Mouse (Mus musculus): ENCODE results near the gene Mgll. TPM values are rescaled to one million over a fixed set of nuclear protein-coding genes. Genes with fewer than 3 reads are reported as not detected.

The Mgll gene
- polyA plus RNA-seq (2011; ENCODE audit: insufficient read depth, insufficient read length, low replicate concordance, missing spikeins), result 55.1 and 57.9 TPM in 2 replicates

DNA sequence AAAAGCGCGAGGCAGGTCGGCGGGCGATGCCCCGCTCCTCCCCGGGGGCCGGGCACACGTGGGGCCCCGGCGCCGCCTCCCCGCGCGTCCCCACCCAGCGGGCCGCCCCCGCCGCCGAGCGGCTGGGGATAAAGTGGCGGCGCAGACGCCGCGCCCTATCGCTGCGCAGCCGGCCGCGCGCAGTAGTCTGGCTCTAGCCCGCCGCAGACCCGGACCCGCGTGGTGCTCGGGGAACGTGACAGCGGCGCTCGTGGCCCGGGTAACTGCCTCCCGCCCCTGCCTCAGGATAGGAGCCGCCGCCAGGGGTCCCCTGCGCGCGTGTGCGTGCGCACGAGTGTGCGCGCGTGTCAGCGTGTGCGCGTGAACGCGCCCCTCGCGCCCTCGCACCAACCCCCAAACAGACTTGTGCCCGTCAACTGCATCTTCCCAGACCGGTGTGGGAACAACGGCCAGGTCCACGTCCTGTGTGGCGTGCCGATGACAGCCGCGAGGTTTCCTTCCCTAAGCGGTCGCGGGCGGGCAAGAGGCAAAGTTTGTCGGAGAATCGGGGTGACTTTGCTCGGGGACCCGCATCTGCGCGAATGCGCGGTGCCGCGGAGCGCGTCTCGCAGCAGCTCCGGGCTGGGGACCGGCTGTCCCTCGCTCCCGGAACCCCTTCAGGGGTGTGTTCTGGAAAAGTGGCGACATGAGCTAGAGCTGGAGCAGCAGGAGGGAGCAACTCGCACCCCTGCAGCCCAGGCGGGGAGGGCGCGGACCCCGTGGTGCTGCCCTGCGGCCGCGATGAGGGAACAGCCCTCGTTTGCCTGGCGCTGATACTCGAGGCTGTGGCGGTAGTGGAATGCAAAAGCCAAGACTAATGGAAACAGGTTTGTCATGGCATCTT lies at the start of gene Mgll:
Gene Mgll (plus strand): TSS at position 100 of the 883 bp plus-strand sequence.
- peak; percentile 72; the same call in 1 of the 2 replicates for TF ChIP-seq POLR2A (IDR thresholded peaks at IDR 0.05; ENCODE audit: borderline replicate concordance, control insufficient read depth, low read depth, low read length)
- TF ChIP-seq CTCF (IDR thresholded peaks at IDR 0.05; ENCODE audit: control insufficient read depth, insufficient read depth, low read length), result peak; percentile 18; the same call in 1 of the 2 replicates
- peak within 1 kb of the TSS; percentile 83 for H3K27ac ChIP-seq (ENCODE audit: control insufficient read depth, insufficient read depth, low read depth, low read length, poor library complexity)
- peaks cover 9% of the 10 kb centered on the region for H3K4me1 ChIP-seq (ENCODE audit: control insufficient read depth, insufficient read depth, low read length)
- peak within 1 kb of the TSS; percentile 96 for H3K4me3 ChIP-seq (replicated peaks; ENCODE audit: control insufficient read depth, low read depth, low read length)
- under 1% methylated on average over 105 of the region's 105 CpGs for WGBS

DNA sequence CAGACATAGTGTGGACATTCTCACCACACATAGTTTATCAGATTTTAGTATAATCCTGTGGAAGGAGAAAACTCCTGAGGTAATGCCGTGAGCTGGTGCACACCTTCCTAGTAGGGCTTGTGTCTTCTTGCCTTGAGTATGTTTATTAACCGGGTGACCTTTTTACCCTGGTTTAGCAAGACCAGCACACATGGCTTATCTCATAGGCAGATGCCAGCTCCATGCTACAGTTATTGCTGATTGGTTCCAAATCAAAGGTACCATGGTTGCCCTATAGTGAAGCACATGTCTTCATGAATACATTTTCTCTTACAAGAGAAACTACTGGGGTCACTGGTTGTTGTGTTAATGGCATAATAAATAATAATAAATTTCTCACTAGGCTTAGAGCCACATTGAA lies 48.4 kb upstream of the Mgll start:
- H3K4me3 ChIP-seq (replicated peaks; ENCODE audit: control insufficient read depth, low read depth, low read length), result no peak overlapping the region
- 81% methylated on average over 2 of the region's 2 CpGs for whole genome bisulfite sequencing
- TF ChIP-seq POLR2A (IDR thresholded peaks at IDR 0.05; ENCODE audit: borderline replicate concordance, control insufficient read depth, low read depth, low read length) (no peak), CTCF (IDR thresholded peaks at IDR 0.05; ENCODE audit: control insufficient read depth, insufficient read depth, low read length) (no peak)
- H3K27ac ChIP-seq (ENCODE audit: control insufficient read depth, insufficient read depth, low read depth, low read length, poor library complexity), result no peak overlapping the region
- peaks cover 1% of the 10 kb centered on the region; the same call in 1 of the 2 replicates for H3K4me1 ChIP-seq (ENCODE audit: control insufficient read depth, insufficient read depth, low read length)

DNA sequence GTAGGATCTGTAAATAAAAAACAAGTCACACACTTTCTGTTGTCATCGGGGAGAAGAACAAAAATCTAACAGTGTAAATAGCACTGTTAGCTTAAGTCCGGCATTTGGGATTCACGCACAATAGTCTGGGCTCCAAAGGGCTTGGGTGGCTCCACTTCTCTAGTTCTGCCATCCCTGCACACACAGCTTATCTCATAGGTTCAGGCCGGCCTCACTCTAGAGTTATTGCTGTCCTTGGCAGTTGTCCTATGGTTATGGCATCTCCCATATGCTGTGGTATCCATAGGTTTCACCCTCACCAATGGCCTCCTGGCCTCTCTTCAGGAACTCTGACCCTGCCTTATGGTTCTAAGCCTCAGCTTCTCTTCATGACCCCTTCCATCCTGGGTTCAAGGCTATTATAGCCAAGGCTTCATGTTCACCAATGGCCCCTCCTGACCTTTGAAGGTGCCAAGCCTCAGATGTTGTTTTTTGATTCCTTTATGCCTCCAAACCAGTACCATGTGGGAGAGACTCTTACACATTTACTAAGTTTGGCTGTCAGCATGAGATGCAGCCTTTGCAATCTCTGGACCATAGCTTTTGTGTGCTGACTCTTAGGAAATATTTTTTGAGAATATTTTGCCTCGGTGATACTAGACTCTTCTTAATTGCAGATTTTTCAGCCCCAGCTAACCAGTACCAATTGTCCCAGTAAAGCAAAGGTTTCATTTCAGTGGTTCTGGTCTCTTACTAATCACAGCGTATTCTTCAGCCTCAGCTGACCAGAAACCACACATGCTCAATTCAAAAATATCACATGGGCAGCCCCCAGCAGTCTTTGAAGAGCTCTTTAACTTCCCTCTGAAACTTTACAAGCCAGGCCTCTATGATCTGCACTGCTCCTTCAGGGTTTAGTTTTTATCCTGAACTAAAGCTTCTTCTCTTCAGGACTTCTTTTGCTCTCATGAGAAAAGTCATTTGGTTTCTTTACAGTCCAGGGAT lies 47.2 kb upstream of the Mgll start:
- Histone ChIP-seq H3K27ac (ENCODE audit: control insufficient read depth, insufficient read depth, low read depth, low read length, poor library complexity) (no peak overlapping the region; the same call in 1 of the 2 replicates), H3K4me1 (ENCODE audit: control insufficient read depth, insufficient read depth, low read length) (peaks cover 1% of the 10 kb centered on the region; the same call in 1 of the 2 replicates), H3K4me3 (replicated peaks; ENCODE audit: control insufficient read depth, low read depth, low read length) (no peak overlapping the region)
- TF ChIP-seq POLR2A (IDR thresholded peaks at IDR 0.05; ENCODE audit: borderline replicate concordance, control insufficient read depth, low read depth, low read length) (no peak), CTCF (IDR thresholded peaks at IDR 0.05; ENCODE audit: control insufficient read depth, insufficient read depth, low read length) (no peak)
- 84% methylated on average over 6 of the region's 6 CpGs for WGBS

DNA sequence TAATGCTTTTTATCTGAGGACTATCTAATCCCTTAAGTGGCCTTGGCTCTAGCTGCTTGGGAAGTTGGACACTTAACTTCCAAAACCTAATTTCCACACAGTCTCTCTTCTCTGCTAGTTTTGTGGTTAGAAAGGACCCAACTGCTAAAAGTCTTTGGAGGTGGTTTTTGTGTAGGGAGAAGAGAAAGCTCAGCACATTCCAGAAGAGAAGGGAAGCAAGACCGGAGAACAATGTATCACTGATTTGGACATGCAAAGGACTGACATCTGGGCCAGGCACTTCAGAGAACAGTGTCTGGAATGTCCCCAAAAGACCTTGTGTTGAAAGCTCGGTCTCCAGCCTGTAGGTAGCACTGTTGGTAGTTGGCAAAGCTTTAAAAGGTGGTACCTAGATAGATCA lies 46.5 kb upstream of the Mgll start:
- TF ChIP-seq CTCF (IDR thresholded peaks at IDR 0.05; ENCODE audit: control insufficient read depth, insufficient read depth, low read length), result no peak
- no peak for TF ChIP-seq POLR2A (IDR thresholded peaks at IDR 0.05; ENCODE audit: borderline replicate concordance, control insufficient read depth, low read depth, low read length)
- Histone ChIP-seq H3K4me1 (ENCODE audit: control insufficient read depth, insufficient read depth, low read length) (peaks cover 1% of the 10 kb centered on the region; the same call in 1 of the 2 replicates), H3K4me3 (replicated peaks; ENCODE audit: control insufficient read depth, low read depth, low read length) (no peak overlapping the region), H3K27ac (ENCODE audit: control insufficient read depth, insufficient read depth, low read depth, low read length, poor library complexity) (no peak overlapping the region)
- 71% methylated on average over 2 of the region's 2 CpGs for WGBS

DNA sequence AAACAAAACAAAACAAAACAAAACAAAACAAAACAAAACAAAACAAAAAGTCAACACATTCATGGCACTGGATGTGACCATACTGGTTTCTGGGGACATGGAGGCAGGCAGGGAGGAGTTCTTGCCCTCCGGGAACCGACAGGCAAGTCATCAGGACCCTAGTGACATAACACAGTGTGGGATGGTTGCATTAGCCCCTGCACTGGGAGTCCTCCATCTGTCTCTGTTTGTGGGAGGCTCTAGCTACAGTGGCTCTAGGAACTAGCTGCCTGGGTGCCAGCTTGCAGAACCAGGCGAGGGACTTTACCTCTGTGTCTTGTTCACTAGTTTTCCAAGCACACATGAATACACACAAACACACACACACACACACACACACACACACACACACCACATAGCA lies 43.2 kb upstream of the Mgll start:
- H3K4me1 ChIP-seq (ENCODE audit: control insufficient read depth, insufficient read depth, low read length), result peaks cover 1% of the 10 kb centered on the region; the same call in 1 of the 2 replicates
- WGBS, result 81% methylated on average over 3 of the region's 3 CpGs
- TF ChIP-seq POLR2A (IDR thresholded peaks at IDR 0.05; ENCODE audit: borderline replicate concordance, control insufficient read depth, low read depth, low read length), result no peak
- no peak for TF ChIP-seq CTCF (IDR thresholded peaks at IDR 0.05; ENCODE audit: control insufficient read depth, insufficient read depth, low read length)
- H3K27ac ChIP-seq (ENCODE audit: control insufficient read depth, insufficient read depth, low read depth, low read length, poor library complexity), result no peak overlapping the region
- no peak overlapping the region for H3K4me3 ChIP-seq (replicated peaks; ENCODE audit: control insufficient read depth, low read depth, low read length)

DNA sequence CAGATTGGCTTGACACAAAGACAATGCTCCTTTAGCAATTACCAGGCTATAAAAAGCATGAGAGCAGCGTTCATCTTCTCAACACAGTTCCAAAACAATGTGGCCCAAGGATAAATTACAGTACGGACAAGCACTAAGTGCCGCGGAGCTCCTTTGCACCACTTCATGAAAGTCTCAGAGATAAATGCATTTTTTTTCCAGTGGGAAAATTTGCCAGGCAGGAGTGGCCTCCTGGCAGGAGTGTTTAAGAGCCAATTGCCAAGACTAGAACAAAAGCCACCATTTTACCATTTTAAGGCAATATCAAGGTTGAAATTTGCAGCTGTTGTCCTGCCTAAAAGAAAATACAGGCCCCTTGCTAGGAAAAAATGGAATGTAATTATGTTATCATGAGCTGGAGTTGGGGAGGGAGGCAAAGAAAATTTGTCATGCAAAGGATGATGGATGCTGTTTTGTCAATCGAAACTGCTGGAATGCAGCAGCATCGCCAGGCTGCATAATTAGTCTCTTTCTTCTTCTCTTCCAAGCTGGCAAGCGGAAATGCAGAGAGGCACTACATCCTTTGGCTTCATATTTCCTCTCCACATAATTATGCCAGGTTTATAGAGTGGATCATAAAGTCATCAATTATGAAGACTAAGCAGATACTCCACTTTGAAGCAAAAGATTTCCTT lies 40.7 kb upstream of the Mgll start:
- TF ChIP-seq CTCF (IDR thresholded peaks at IDR 0.05; ENCODE audit: control insufficient read depth, insufficient read depth, low read length) (no peak), POLR2A (IDR thresholded peaks at IDR 0.05; ENCODE audit: borderline replicate concordance, control insufficient read depth, low read depth, low read length) (no peak)
- H3K4me3 ChIP-seq (replicated peaks; ENCODE audit: control insufficient read depth, low read depth, low read length), result no peak overlapping the region
- H3K4me1 ChIP-seq (ENCODE audit: control insufficient read depth, insufficient read depth, low read length), result no peaks in the 10 kb centered on the region; the same call in 1 of the 2 replicates
- H3K27ac ChIP-seq (ENCODE audit: control insufficient read depth, insufficient read depth, low read depth, low read length, poor library complexity), result no peak overlapping the region
- WGBS, result 81% methylated on average over 7 of the region's 7 CpGs

DNA sequence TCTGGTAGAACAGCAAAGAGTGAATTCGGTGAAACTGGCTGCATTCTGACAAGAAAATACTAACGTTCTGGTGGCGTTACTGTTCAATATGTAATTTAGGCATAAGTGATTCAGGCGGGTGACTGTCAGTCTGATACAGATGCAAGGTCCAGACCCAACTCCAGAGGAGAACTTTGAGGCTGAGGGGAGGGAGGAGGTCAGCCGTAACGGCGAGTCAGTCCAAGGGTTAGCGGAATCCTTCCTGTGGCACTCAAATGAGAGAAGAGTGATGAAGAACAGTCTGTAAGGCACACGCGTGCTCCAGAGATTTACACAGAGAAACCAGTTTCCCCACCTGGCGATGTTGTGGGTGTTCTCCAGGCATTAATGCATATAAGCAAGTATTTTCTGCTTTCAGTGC lies 36.0 kb upstream of the Mgll start:
- no peaks in the 10 kb centered on the region; the same call in 1 of the 2 replicates for H3K4me1 ChIP-seq (ENCODE audit: control insufficient read depth, insufficient read depth, low read length)
- TF ChIP-seq POLR2A (IDR thresholded peaks at IDR 0.05; ENCODE audit: borderline replicate concordance, control insufficient read depth, low read depth, low read length), result no peak
- no peak for TF ChIP-seq CTCF (IDR thresholded peaks at IDR 0.05; ENCODE audit: control insufficient read depth, insufficient read depth, low read length)
- no peak overlapping the region for H3K27ac ChIP-seq (ENCODE audit: control insufficient read depth, insufficient read depth, low read depth, low read length, poor library complexity)
- H3K4me3 ChIP-seq (replicated peaks; ENCODE audit: control insufficient read depth, low read depth, low read length), result no peak overlapping the region
- 89% methylated on average over 11 of the region's 11 CpGs for WGBS
